Mouse (Mus musculus) cerebellum, adult 9-11 months (tissue): ENCODE measurements around the gene Gm21188.
"Not testable (repeated sequence)": the region's sequence is repeated elsewhere in the genome, so short reads cannot be mapped to it uniquely, and the experiment has no call there.

ENCODE experiments used
- DNase-seq: peaks from one replicate; pipeline ENCODE4 v3.0.0; 2022

Gene Gm21188

GRCm38 (mm10) chr13:120026373-120026772 is 25.6 kb downstream of the Gm21188 start:
- peak; percentile 1 for DNase-seq

DNA sequence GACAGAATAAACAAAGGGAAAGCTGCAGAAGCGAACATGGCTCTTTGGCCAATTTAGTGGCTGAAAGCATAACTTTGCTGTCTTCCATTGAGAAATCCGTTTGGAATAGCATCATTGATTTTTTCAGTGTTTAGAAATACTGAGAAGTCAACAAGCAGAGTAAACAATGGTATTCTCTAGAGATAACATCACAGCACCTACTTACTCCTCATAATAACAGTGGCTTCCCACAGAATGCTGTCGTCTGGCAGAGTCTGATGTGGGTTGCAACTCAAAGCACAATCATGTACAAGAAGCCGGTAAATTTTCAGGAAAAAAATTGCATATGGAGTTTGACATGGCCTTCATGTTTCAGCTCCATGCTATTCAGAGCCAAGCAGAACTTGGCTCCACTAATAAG is 26.4 kb downstream of the Gm21188 start:
- not testable (repeated sequence) for DNase-seq

DNA sequence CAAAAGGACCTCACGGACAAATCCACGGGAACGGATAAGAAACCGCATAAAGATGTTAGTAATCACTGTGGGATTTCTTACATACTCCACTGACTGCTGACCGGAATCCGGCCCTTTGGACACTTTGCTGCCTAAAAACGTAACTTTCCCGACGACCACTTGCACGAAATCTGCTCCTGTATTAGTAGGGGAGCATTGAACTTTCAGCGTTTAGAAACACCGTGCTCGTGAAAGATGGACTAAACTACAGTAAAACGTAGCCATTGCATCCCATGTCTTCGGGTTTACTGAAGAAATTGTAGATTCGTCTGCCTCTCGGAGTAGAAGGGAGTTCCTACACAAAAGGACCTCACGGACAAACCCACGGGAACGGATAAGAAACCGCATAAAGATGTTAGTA is 27.0 kb downstream of the Gm21188 start:
- DNase-seq: not testable (repeated sequence)

GRCm38 (mm10) chr13:120024581-120024980 is 27.4 kb downstream of the Gm21188 start:
- not testable (repeated sequence) for DNase-seq

- not testable (repeated sequence) for DNase-seq
Observed at GRCm38 (mm10) chr13:120021477-120021876, 30.5 kb downstream of the Gm21188 start.

DNA sequence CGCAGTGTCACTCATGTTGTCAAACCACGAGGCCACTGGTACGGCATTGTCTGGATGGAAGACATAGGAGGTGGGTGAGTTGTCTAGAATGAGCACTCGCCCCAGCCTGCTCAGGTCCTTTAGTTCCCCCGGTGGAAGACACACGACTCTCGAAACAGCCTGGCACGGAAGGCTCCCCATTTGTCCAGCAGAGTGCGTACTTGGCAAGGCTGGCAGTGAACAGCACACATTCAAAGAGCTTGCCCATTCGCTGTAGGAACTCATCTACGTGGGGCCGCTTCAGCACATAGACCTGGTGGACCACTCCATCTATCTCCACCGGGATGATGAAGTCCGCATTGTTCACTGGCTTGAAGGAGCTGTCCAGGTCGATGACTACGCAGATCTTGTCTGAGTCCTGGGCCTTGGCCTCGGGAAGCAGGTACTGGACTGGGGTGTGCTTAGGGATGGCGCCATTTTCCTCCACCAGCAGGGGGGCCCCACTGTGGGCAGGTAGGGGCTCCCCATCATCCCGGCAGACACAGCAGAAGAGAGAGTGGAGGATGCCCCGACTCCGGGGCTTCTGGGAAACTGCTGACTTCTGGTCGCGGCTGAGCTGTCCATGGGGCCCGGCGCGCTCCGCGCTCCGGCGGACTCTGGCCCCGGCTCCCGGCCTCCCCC is 36.5 kb downstream of the Gm21188 start:
- not testable (repeated sequence) for DNase-seq

GRCm38 (mm10) chr13:120013962-120014361 is 38.0 kb downstream of the Gm21188 start:
- DNase-seq: not testable (repeated sequence)

- DNase-seq: not testable (repeated sequence)
Observed at GRCm38 (mm10) chr13:120013544-120013943, 38.5 kb downstream of the Gm21188 start.

GRCm38 (mm10) chr13:120010068-120010467 is 41.9 kb downstream of the Gm21188 start:
- not testable (repeated sequence) for DNase-seq

- not testable (repeated sequence) for DNase-seq
Observed at GRCm38 (mm10) chr13:119999215-119999614, 52.8 kb downstream of the Gm21188 start.

- not testable (repeated sequence) for DNase-seq
Observed at GRCm38 (mm10) chr13:119998442-119999086, 53.4 kb downstream of the Gm21188 start.

DNA sequence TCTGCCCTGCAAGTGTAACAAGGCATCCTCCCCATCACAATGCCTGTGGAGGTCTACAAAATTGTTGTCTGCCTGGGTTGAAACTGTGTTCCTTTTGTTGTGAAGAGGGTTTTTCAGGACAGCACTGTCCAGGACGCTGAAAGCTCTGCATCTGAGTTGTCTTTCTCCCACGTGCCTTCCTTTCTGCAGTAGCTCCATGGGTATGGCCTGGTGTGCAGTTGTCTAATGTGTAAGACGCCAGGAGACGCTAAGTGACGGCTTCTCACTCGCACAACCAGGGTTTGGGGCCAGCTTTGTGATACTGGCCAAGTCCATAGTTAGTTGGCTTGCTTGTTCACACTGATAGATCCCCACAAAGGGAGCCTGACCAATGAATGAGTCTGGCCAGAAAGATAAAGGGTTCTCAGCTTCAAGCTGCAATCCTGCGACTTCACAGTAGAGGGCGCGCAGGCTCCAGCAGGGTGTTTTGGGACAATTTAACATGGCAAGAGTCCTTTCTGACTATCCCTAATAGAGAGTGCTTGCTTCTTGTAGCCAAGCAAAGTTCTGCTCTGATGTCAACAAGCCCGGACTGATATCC is 60.0 kb downstream of the Gm21188 start:
- DNase-seq: not testable (repeated sequence)

DNA sequence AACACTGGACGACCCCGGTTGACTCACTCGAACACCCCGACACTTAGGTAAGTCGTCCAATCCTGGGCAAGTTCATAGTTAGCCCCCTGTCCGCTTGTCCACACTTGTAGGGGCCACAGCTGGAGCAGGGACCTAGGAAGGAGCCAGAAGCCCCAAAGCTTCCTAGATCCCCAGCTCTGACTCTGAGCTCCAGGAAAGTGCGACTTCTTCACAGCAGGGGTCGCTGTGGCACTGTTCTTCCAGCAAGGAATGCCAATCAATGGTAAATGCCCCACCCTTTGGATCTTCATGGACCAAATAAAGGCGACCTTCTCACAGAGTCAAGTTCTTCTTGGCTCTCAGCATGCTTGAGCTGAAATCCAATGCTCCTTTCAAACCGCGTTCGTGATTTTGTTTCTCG is 60.7 kb downstream of the Gm21188 start:
- DNase-seq: not testable (repeated sequence)
